Mouse (Mus musculus): ENCODE results near the gene Zbtb17. TPM values are rescaled to one million over a fixed set of nuclear protein-coding genes. Genes with fewer than 3 reads are reported as not detected.
A peak's percentile ranks its signal among the peaks of the same experiment; 100 is the strongest.

The Zbtb17 gene
- polyA plus RNA-seq, 1 experiment, result 45.1 TPM

- TF ChIP-seq POLR2A (IDR thresholded peaks at IDR 0.05; ENCODE audit: extremely low read depth, insufficient read depth, low read length) (no peak), CTCF (IDR thresholded peaks at IDR 0.05; ENCODE audit: extremely low read depth, insufficient read depth, low read length) (no peak)
- H3K27ac ChIP-seq (ENCODE audit: insufficient read depth, low read length), result no peak overlapping the region
Observed at GRCm38 (mm10) chr4:141504471-141504870, 60.0 kb downstream of the Zbtb17 start.

GRCm38 (mm10) chr4:141505810-141506209 is 61.4 kb downstream of the Zbtb17 start:
- no peak overlapping the region for H3K4me3 ChIP-seq (ENCODE audit: insufficient read depth, low read length)
- TF ChIP-seq POLR2A (IDR thresholded peaks at IDR 0.05; ENCODE audit: extremely low read depth, insufficient read depth, low read length), result no peak
- no peak for TF ChIP-seq CTCF (IDR thresholded peaks at IDR 0.05; ENCODE audit: extremely low read depth, insufficient read depth, low read length)
- peaks cover 17% of the 10 kb centered on the region for H3K4me1 ChIP-seq (ENCODE audit: control insufficient read depth, insufficient read depth, low read length)
- H3K27ac ChIP-seq (ENCODE audit: insufficient read depth, low read length), result no peak overlapping the region

More at GRCm38 (mm10) chr4:141504471-141504870, 60.0 kb downstream of the Zbtb17 start:
- Histone ChIP-seq H3K4me3 (ENCODE audit: insufficient read depth, low read length) (no peak overlapping the region), H3K4me1 (ENCODE audit: control insufficient read depth, insufficient read depth, low read length) (peaks cover 22% of the 10 kb centered on the region)

- H3K4me3 ChIP-seq (ENCODE audit: insufficient read depth, low read length), result no peak overlapping the region
- no peak for TF ChIP-seq CTCF (IDR thresholded peaks at IDR 0.05; ENCODE audit: extremely low read depth, insufficient read depth, low read length)
- no peak for TF ChIP-seq POLR2A (IDR thresholded peaks at IDR 0.05; ENCODE audit: extremely low read depth, insufficient read depth, low read length)
- H3K4me1 ChIP-seq (ENCODE audit: control insufficient read depth, insufficient read depth, low read length), result peaks cover 13% of the 10 kb centered on the region
- 0 out of 2 replicates have a peak overlapping the region, but pooled peaks have one; percentile 4 for H3K27ac ChIP-seq (ENCODE audit: insufficient read depth, low read length)
Observed at GRCm38 (mm10) chr4:141506352-141506751, 61.9 kb downstream of the Zbtb17 start.

- TF ChIP-seq CTCF (IDR thresholded peaks at IDR 0.05; ENCODE audit: extremely low read depth, insufficient read depth, low read length), result no peak
- no peak overlapping the region for H3K4me3 ChIP-seq (ENCODE audit: insufficient read depth, low read length)
- 0 out of 2 replicates have a peak overlapping the region, but pooled peaks have one; percentile 4 for H3K27ac ChIP-seq (ENCODE audit: insufficient read depth, low read length)
- H3K4me1 ChIP-seq (ENCODE audit: control insufficient read depth, insufficient read depth, low read length), result peaks cover 12% of the 10 kb centered on the region
Observed at GRCm38 (mm10) chr4:141506893-141507292, 62.4 kb downstream of the Zbtb17 start.

- Histone ChIP-seq H3K4me3 (ENCODE audit: insufficient read depth, low read length) (no peak overlapping the region), H3K27ac (ENCODE audit: insufficient read depth, low read length) (no peak overlapping the region), H3K4me1 (ENCODE audit: control insufficient read depth, insufficient read depth, low read length) (peaks cover 9% of the 10 kb centered on the region)
- TF ChIP-seq POLR2A (IDR thresholded peaks at IDR 0.05; ENCODE audit: extremely low read depth, insufficient read depth, low read length) (no peak), CTCF (IDR thresholded peaks at IDR 0.05; ENCODE audit: extremely low read depth, insufficient read depth, low read length) (no peak)
Observed at GRCm38 (mm10) chr4:141510457-141510856, 66.0 kb downstream of the Zbtb17 start.

- no peak for TF ChIP-seq POLR2A (IDR thresholded peaks at IDR 0.05; ENCODE audit: extremely low read depth, insufficient read depth, low read length)
- TF ChIP-seq CTCF (IDR thresholded peaks at IDR 0.05; ENCODE audit: extremely low read depth, insufficient read depth, low read length), result no peak
- H3K27ac ChIP-seq (ENCODE audit: insufficient read depth, low read length), result no peak overlapping the region
Observed at GRCm38 (mm10) chr4:141512145-141512544, 67.7 kb downstream of the Zbtb17 start.

GRCm38 (mm10) chr4:141514179-141514641 is 69.8 kb downstream of the Zbtb17 start:
- Histone ChIP-seq H3K27ac (ENCODE audit: insufficient read depth, low read length) (no peak overlapping the region), H3K4me3 (ENCODE audit: insufficient read depth, low read length) (no peak overlapping the region), H3K4me1 (ENCODE audit: control insufficient read depth, insufficient read depth, low read length) (peaks cover 5% of the 10 kb centered on the region)
- TF ChIP-seq POLR2A (IDR thresholded peaks at IDR 0.05; ENCODE audit: extremely low read depth, insufficient read depth, low read length), result no peak
- TF ChIP-seq CTCF (IDR thresholded peaks at IDR 0.05; ENCODE audit: extremely low read depth, insufficient read depth, low read length), result no peak

More at GRCm38 (mm10) chr4:141512145-141512544, 67.7 kb downstream of the Zbtb17 start:
- Histone ChIP-seq H3K4me1 (ENCODE audit: control insufficient read depth, insufficient read depth, low read length) (peaks cover 5% of the 10 kb centered on the region), H3K4me3 (ENCODE audit: insufficient read depth, low read length) (no peak overlapping the region)

Other genes with a start within 250 kb of the Zbtb17 start
- gene Rsg1, start 230.7 kb upstream of the Zbtb17 start, polyA plus RNA-seq (2012; rRNA removed), result 3.0 and 3.3 TPM in 2 replicates
- 11.8 and 13.2 TPM in 2 replicates for gene Arhgef19, start 205.2 kb upstream of the Zbtb17 start, polyA plus RNA-seq (2012; rRNA removed)
- gene Epha2, start 143.4 kb upstream of the Zbtb17 start, polyA plus RNA-seq (2012; rRNA removed), result 1.2 and 1.3 TPM in 2 replicates
- gene Fam131c, start 76.4 kb upstream of the Zbtb17 start, polyA plus RNA-seq (2012; rRNA removed), result 3.2 and 3.3 TPM in 2 replicates
- gene Clcnka, start 45.9 kb upstream of the Zbtb17 start, polyA plus RNA-seq (2012; rRNA removed), result not detected in 2 replicates
- 0.32 TPM in 1 of 2 replicates, not detected in the other for gene Clcnkb, start 28.6 kb upstream of the Zbtb17 start, polyA plus RNA-seq (2012; rRNA removed)
- gene Hspb7, start 23.9 kb upstream of the Zbtb17 start, polyA plus RNA-seq (2012; rRNA removed), result 0.21 and 0.23 TPM in 2 replicates
- 13.3 and 14.2 TPM in 2 replicates for gene Srarp, start 8.5 kb upstream of the Zbtb17 start, polyA plus RNA-seq (2012; rRNA removed)
- gene Spen, start 93.9 kb downstream of the Zbtb17 start, polyA plus RNA-seq (2012; rRNA removed), result 12.4 and 13.0 TPM in 2 replicates
- 1.0 and 1.3 TPM in 2 replicates for gene Fblim1, start 161.4 kb downstream of the Zbtb17 start, polyA plus RNA-seq (2012; rRNA removed)
- gene Tmem82, start 174.0 kb downstream of the Zbtb17 start, polyA plus RNA-seq (2012; rRNA removed), result 0.40 and 0.68 TPM in 2 replicates
- gene Slc25a34, start 179.2 kb downstream of the Zbtb17 start, polyA plus RNA-seq (2012; rRNA removed), result 6.5 and 6.7 TPM in 2 replicates
- gene Plekhm2, start 220.2 kb downstream of the Zbtb17 start, polyA plus RNA-seq (2012; rRNA removed), result 134 and 138 TPM in 2 replicates
- gene Rsc1a1, start 240.9 kb downstream of the Zbtb17 start, polyA plus RNA-seq (2012; rRNA removed), result 7.1 and 7.8 TPM in 2 replicates

Data from cortical plate, adult 2 months (tissue).